Comparison of ENCODE assay signal across 8 mouse cellular contexts in the genomic region with DNA sequence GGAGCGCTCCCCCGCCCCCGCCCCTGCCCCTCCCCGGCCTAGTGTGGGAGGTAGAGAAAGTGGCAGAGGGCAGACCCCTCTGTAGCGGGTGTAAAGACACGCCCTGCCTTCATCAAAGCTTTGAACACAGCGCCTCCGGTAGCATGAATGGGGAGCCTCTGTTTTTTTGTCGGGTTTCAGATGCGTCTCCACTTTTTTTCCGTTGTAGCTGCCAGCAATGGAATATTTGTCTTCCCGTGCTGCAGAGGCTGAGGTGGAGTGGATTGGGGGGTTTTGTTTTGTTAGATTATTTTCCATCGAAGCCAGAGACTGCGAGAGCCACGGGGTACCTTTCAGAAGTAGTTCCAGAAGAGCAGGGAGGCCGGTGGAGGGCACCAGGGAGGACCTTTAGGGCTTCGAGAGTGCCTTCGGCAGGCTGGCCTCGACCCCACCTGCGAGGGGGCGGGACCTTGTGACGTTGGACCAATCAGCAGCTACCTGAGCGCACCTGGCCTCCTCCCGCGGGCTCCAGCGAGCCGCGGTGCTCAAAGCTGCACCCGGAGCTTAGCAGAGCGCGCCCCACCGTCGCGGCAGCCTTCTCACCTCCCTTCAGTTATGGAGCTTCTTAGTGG. TPM values are rescaled to one million over a fixed set of nuclear protein-coding genes. Genes with fewer than 3 reads are reported as not detected.
DNase-seq lines count a peak whose midpoint lies in the region; ATAC-seq lines count a peak whose summit lies in the region.

A gene (plus strand): TSS at position 527 of the 611 bp plus-strand sequence.

- peak within 1 kb of the TSS; percentile 77 for H3K4me2 ChIP-seq in limb, embryonic 12.5 days
- H3K4me2 ChIP-seq in midbrain, embryonic 14.5 days (ENCODE audit: low read length): peak within 1 kb of the TSS; percentile 53

- no peaks in the 10 kb centered on the region for H3K36me3 ChIP-seq in hindbrain, embryonic 10.5 days
- H3K36me3 ChIP-seq in limb, embryonic 12.5 days: peaks cover 10% of the 10 kb centered on the region
- H3K36me3 ChIP-seq in midbrain, embryonic 14.5 days (ENCODE audit: control insufficient read depth, insufficient read depth, low read length): no peaks in the 10 kb centered on the region

- peaks cover 90% of the 10 kb centered on the region for H3K27me3 ChIP-seq in hindbrain, embryonic 10.5 days (ENCODE audit: insufficient read depth, poor library complexity, severe bottlenecking)
- H3K27me3 ChIP-seq in limb, embryonic 12.5 days: peaks cover 18% of the 10 kb centered on the region
- peaks cover 63% of the 10 kb centered on the region for H3K27me3 ChIP-seq in midbrain, embryonic 14.5 days (ENCODE audit: control insufficient read depth, insufficient read depth, low read length)

- peak within 1 kb of the TSS; percentile 83 for H3K27ac ChIP-seq in hindbrain, embryonic 10.5 days
- peak within 1 kb of the TSS; percentile 93 for H3K27ac ChIP-seq in limb, embryonic 12.5 days
- no peak within 1 kb of the TSS for H3K27ac ChIP-seq in midbrain, embryonic 14.5 days (replicated peaks; ENCODE audit: low read depth, low read length)

- H3K9ac ChIP-seq in limb, embryonic 12.5 days (replicated peaks): peak within 1 kb of the TSS; percentile 71
- H3K9ac ChIP-seq in midbrain, embryonic 14.5 days (replicated peaks; ENCODE audit: low read length): 0 out of 2 replicates have a peak within 1 kb of the TSS, but pooled peaks have one; percentile 2

- ATAC-seq in limb, embryonic 12.5 days (ENCODE audit: insufficient number of reproducible peaks, insufficient read depth, low FRiP score, low TSS enrichment, low read depth): peak; percentile 23
- no peak for ATAC-seq in midbrain, embryonic 14.5 days (ENCODE audit: low FRiP score, low TSS enrichment)

- WGBS in hindbrain, embryonic 10.5 days: under 1% methylated on average over 34 of the region's 34 CpGs
- WGBS in limb, embryonic 12.5 days: under 1% methylated on average over 34 of the region's 34 CpGs
- WGBS in midbrain, embryonic 14.5 days: under 1% methylated on average over 34 of the region's 34 CpGs

- no peaks in the 10 kb centered on the region for H3K9me3 ChIP-seq in hindbrain, embryonic 10.5 days
- no peaks in the 10 kb centered on the region for H3K9me3 ChIP-seq in limb, embryonic 12.5 days
- H3K9me3 ChIP-seq in midbrain, embryonic 14.5 days (ENCODE audit: control insufficient read depth, low read length): no peaks in the 10 kb centered on the region

- peak; percentile 19 for DNase-seq in adrenal gland, postnatal 14 days
- no peak for DNase-seq in adrenal gland, postnatal 4 days (ENCODE audit: low spot score in 2 of 2)
- DNase-seq in embryo, embryonic 11 days: peak; percentile 70
- peak; percentile 54 for DNase-seq in hindbrain, embryonic 10.5 days (ENCODE audit: low spot score)
- peak; percentile 64 for DNase-seq in midbrain, embryonic 14.5 days
- peak; percentile 61 for DNase-seq in thymus, postnatal 4 days
- no peak for DNase-seq in right cerebral cortex, postnatal 36 days (ENCODE audit: low spot score in 2 of 2)

- peak within 1 kb of the TSS; percentile 57 for H3K4me3 ChIP-seq in hindbrain, embryonic 10.5 days
- peak within 1 kb of the TSS; percentile 63 for H3K4me3 ChIP-seq in limb, embryonic 12.5 days (replicated peaks)
- H3K4me3 ChIP-seq in midbrain, embryonic 14.5 days (replicated peaks; ENCODE audit: low read depth, low read length): peak within 1 kb of the TSS; percentile 30

- H3K4me1 ChIP-seq in hindbrain, embryonic 10.5 days (replicated peaks): peaks cover 43% of the 10 kb centered on the region
- peaks cover 66% of the 10 kb centered on the region for H3K4me1 ChIP-seq in limb, embryonic 12.5 days (replicated peaks)
- peaks cover 27% of the 10 kb centered on the region for H3K4me1 ChIP-seq in midbrain, embryonic 14.5 days (ENCODE audit: control insufficient read depth, insufficient read depth, low read length)

RNA-seq across cellular contexts. Expression of the gene that starts here (rescaled TPM):
- 0.68 and 0.74 TPM in 2 replicates for total RNA-seq in adrenal gland, postnatal 14 days (2021)
- total RNA-seq in adrenal gland, postnatal 4 days (2021): 1 to 10 TPM; 2.0 to 5.4 TPM
- 8.2 and 11.3 TPM in 2 replicates for polyA plus RNA-seq in hindbrain, embryonic 10.5 days (2016; fragmentation: Nextera tagmentation; extraction: Ambion mirVana)
- polyA plus RNA-seq in limb, embryonic 12.5 days (2016; fragmentation: Nextera tagmentation; extraction: Ambion mirVana): 62.2 and 65.0 TPM in 2 replicates
- 0.22 and 0.23 TPM in 2 replicates for polyA plus RNA-seq in midbrain, embryonic 14.5 days (2014; fragmentation: Nextera tagmentation; extraction: Ambion mirVana)

Comparison
In these comparisons a context has a peak if more than half of its experiments do, and no peak if none do; other contexts are left out.
1. Peak in DNase-seq in adrenal gland, postnatal 14 days; RNA of the gene not detected or under 1 TPM.
2. Peak in DNase-seq, H3K4me3 ChIP-seq, H3K9ac ChIP-seq and H3K4me2 ChIP-seq in midbrain, embryonic 14.5 days; RNA of the gene not detected or under 1 TPM.
3. DNase-seq: peak in embryo, embryonic 11 days (single experiment), hindbrain, embryonic 10.5 days (single experiment) and thymus, postnatal 4 days (single experiment); none in adrenal gland, postnatal 4 days (0 of 2) and right cerebral cortex, postnatal 36 days (0 of 2).
4. Peak in every context shown above with its lines, with median percentiles within 50 percentile points of each other: H3K4me3 ChIP-seq.